Mouse (Mus musculus) liver, postnatal 0 days (tissue): ENCODE measurements at regions not wholly inside any gene's neighbourhood (a gene's known extent, or its start where the extent isn't known, plus 50 kb on each side); places are given as distances from the start of the nearest gene placed in this dataset.

Experiments
- CTCF ChIP-seq: sonication (generic); IDR thresholded peaks from 2 replicates; pipeline ENCODE4 v1.5.1; 2016; ENCODE audit warnings: antibody characterized with exemption, low read depth
- EP300 ChIP-seq: IDR thresholded peaks from 2 replicates; pipeline ENCODE4 v1.6.1; 2016; ENCODE audit warnings: antibody characterized with exemption, low read depth, mild to moderate bottlenecking

DNA sequence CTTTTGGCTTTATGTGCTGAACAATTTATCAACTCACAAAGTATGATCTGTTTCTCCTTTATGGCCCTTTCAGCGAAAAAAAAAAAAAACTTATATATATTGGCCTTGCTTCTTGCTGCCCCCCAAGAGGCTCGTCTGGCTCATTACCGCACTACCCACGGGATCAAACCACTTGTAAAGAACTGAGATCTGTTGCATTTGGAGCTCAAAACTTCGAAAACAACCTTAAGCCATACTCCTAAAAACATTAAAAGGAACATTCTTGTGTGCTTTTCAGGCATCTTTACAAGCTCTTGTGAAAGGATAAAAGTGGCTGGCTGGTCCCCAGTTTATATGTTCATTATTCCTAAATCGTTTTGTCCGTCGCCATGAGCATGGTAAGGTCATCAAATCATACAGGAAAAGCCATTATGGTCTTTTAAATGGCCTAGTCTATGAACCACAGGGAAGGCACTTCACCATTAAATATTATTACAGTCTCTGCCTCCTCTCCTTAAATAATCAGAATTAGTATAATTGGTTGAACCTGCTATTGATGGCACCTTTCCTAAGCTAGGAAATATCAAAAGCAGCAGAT lies 117.0 kb upstream of the Gimd1 start:
- TF ChIP-seq CTCF (no peak), EP300 (no peak)
